Mouse (Mus musculus) CH12.LX (cell line): Measurements from ENCODE around the gene Abt1.

Source experiments
- CTCF ChIP-seq, 2 experiments: IDR thresholded peaks in 1 of 2; conservative IDR thresholded peaks in 1 of 2; 2 replicates each; pipeline ENCODE4 v1.5.1; 2011 to 2012; ENCODE audit warnings: low read depth in 2 of 2, low read length in 2 of 2, improper control_type of control experiment in 1 of 2, inconsistent platforms in 1 of 2, mild to moderate bottlenecking in 1 of 2, moderate library complexity in 1 of 2
- JUND ChIP-seq: conservative IDR thresholded peaks from 2 replicates; pipeline ENCODE4 v1.6.1; 2011; ENCODE audit warnings: low read depth, low read length, improper control_type of control experiment
- MEF2A ChIP-seq: IDR thresholded peaks from 2 replicates; pipeline ENCODE4 v1.6.1; 2014; ENCODE audit warnings: low read depth, mild to moderate bottlenecking, inconsistent platforms, low read length, improper control_type of control experiment, borderline replicate concordance
- POLR2AphosphoS2 ChIP-seq: IDR thresholded peaks from 2 replicates; pipeline ENCODE4 v1.6.1; 2011; ENCODE audit warnings: low read depth, low read length, improper control_type of control experiment

GRCm38 (mm10) chr13:23445156-23445555 is 21.5 kb upstream of the Abt1 start:
- TF ChIP-seq CTCF (conservative IDR thresholded peaks at IDR 0.05 in 1 of 2, IDR thresholded peaks at IDR 0.05 in 1 of 2; ENCODE audit: low read depth in 2 of 2, low read length in 2 of 2) (no peak), MEF2A (no peak), JUND (no peak), POLR2AphosphoS2 (no peak)
